Mouse (Mus musculus) bone marrow macrophage, adult 2 months (primary cell): ENCODE measurements around the gene Kcnip3.

ENCODE experiments used
- CTCF ChIP-seq: IDR thresholded peaks from 2 replicates; pipeline ENCODE4 v1.5.1; 2012; ENCODE audit warnings: low read depth, mild to moderate bottlenecking, low read length, moderate library complexity
- POLR2A ChIP-seq: IDR thresholded peaks from 2 replicates; pipeline ENCODE4 v1.6.1; 2012; ENCODE audit warnings: mild to moderate bottlenecking, low read depth, low read length, borderline replicate concordance

GRCm38 (mm10) chr2:127535363-127535762, 13.5 kb upstream of the Kcnip3 start:
- no peak for TF ChIP-seq CTCF
- no peak for TF ChIP-seq POLR2A
